Mouse (Mus musculus) embryonic facial prominence, embryonic 15.5 days (tissue): Measurements from ENCODE around the gene Fam3b. TPM values are rescaled to one million over a fixed set of nuclear protein-coding genes. Genes with fewer than 3 reads are reported as not detected.

ENCODE experiments used
- ATAC-seq: fragments of 200-750 bp; cut with Nextera tagmentation; 2 replicates; pipeline ENCODE4 v1.8.0; 2017; ENCODE audit warnings: low read depth, moderate TSS enrichment; ENCODE audit not compliant: insufficient number of reproducible peaks, low FRiP score, low TSS enrichment
- H3K27ac ChIP-seq: fragments of 300-500 bp; sonication (generic); replicated peaks from 2 replicates; pipeline ENCODE4 v1.5.1; 2015; ENCODE audit warnings: mild to moderate bottlenecking, inconsistent platforms
- H3K27me3 ChIP-seq: fragments of 300-500 bp; sonication (generic); 2 replicates; pipeline ENCODE4 v1.6.1; 2015; ENCODE audit warnings: inconsistent platforms
- H3K36me3 ChIP-seq: fragments of 300-500 bp; sonication (generic); 2 replicates; pipeline ENCODE4 v1.6.1; 2015; ENCODE audit warnings: mild to moderate bottlenecking, inconsistent platforms
- H3K4me1 ChIP-seq: fragments of 300-500 bp; sonication (generic); 2 replicates; pipeline ENCODE4 v1.6.1; 2015; ENCODE audit warnings: inconsistent platforms
- H3K4me2 ChIP-seq: fragments of 300-500 bp; sonication (generic); replicated peaks from 2 replicates; pipeline ENCODE4 v1.6.1; 2015; ENCODE audit warnings: mild to moderate bottlenecking, inconsistent platforms
- H3K4me3 ChIP-seq: fragments of 300-500 bp; sonication (generic); replicated peaks from 2 replicates; pipeline ENCODE4 v1.5.1; 2015; ENCODE audit warnings: mild to moderate bottlenecking, inconsistent platforms
- H3K9ac ChIP-seq: fragments of 300-500 bp; sonication (generic); 2 replicates; pipeline ENCODE4 v1.6.1; 2015; ENCODE audit warnings: inconsistent platforms
- H3K9me3 ChIP-seq: fragments of 300-500 bp; sonication (generic); replicated peaks from 2 replicates; pipeline ENCODE4 v1.6.1; 2016; ENCODE audit warnings: inconsistent platforms
- WGBS: fragments of 180-500 bp; shearing (Covaris S2); methylation state at CpG from one replicate; pipeline ENCODE4 v1.1.7; 2015; 5-methylcytosine and 5-hydroxymethylcytosine counted together
- polyA plus RNA-seq: library from polyadenylated mRNA; unstranded; fragments of >200 nt; fragmentation: Nextera tagmentation; extraction: Ambion mirVana; gene quantifications from 2 replicates; pipeline ENCODE4 v1.2.1, GENCODE M21; 2015

The Fam3b gene
- polyA plus RNA-seq, 1 experiment from 2014 or later: 2.1 TPM

GRCm38 (mm10) chr16:97516341-97516740 lies 1.7 kb upstream of the Fam3b start:
- Histone ChIP-seq H3K9me3 (no peaks in the 10 kb centered on the region), H3K9ac (no peak overlapping the region), H3K4me1 (no peaks in the 10 kb centered on the region), H3K36me3 (no peaks in the 10 kb centered on the region), H3K27ac (no peak overlapping the region), H3K4me3 (no peak overlapping the region), H3K4me2 (no peak overlapping the region), H3K27me3 (no peaks in the 10 kb centered on the region; the same call in 1 of the 2 replicates)
- 75% methylated on average over 3 of the region's 3 CpGs for WGBS
- no peak for ATAC-seq

- Histone ChIP-seq H3K27ac (no peak overlapping the region), H3K27me3 (no peaks in the 10 kb centered on the region; the same call in 1 of the 2 replicates), H3K36me3 (no peaks in the 10 kb centered on the region), H3K4me1 (no peaks in the 10 kb centered on the region), H3K4me3 (no peak overlapping the region), H3K4me2 (no peak overlapping the region), H3K9me3 (no peaks in the 10 kb centered on the region), H3K9ac (no peak overlapping the region)
- 81% methylated on average over 12 of the region's 12 CpGs for WGBS
- ATAC-seq: no peak
These were observed 2.3 kb downstream of the Fam3b start for GRCm38 (mm10) chr16:97512347-97512751.

GRCm38 (mm10) chr16:97511495-97511894 lies 3.1 kb downstream of the Fam3b start:
- no peaks in the 10 kb centered on the region for H3K4me1 ChIP-seq
- H3K9me3 ChIP-seq: no peaks in the 10 kb centered on the region
- no peak overlapping the region for H3K9ac ChIP-seq
- no peak overlapping the region for H3K4me3 ChIP-seq
- no peaks in the 10 kb centered on the region for H3K36me3 ChIP-seq
- no peak for ATAC-seq
- H3K27me3 ChIP-seq: no peaks in the 10 kb centered on the region; the same call in 1 of the 2 replicates
- no peak overlapping the region for H3K4me2 ChIP-seq
- no peak overlapping the region for H3K27ac ChIP-seq

GRCm38 (mm10) chr16:97510849-97511248 lies 3.8 kb downstream of the Fam3b start:
- no peaks in the 10 kb centered on the region for H3K9me3 ChIP-seq
- no peak for ATAC-seq
- H3K4me3 ChIP-seq: no peak overlapping the region
- H3K27me3 ChIP-seq: no peaks in the 10 kb centered on the region; the same call in 1 of the 2 replicates
- no peak overlapping the region for H3K27ac ChIP-seq
- no peak overlapping the region for H3K9ac ChIP-seq
- H3K36me3 ChIP-seq: no peaks in the 10 kb centered on the region
- WGBS: 39% methylated on average over 5 of the region's 5 CpGs
- H3K4me1 ChIP-seq: no peaks in the 10 kb centered on the region
- no peak overlapping the region for H3K4me2 ChIP-seq

GRCm38 (mm10) chr16:97507783-97508182 lies 6.8 kb downstream of the Fam3b start:
- H3K27ac ChIP-seq: no peak overlapping the region
- ATAC-seq: no peak
- H3K27me3 ChIP-seq: no peaks in the 10 kb centered on the region; the same call in 1 of the 2 replicates
- H3K36me3 ChIP-seq: no peaks in the 10 kb centered on the region
- H3K9ac ChIP-seq: no peak overlapping the region
- H3K4me1 ChIP-seq: no peaks in the 10 kb centered on the region
- H3K9me3 ChIP-seq: no peaks in the 10 kb centered on the region
- H3K4me3 ChIP-seq: no peak overlapping the region
- no peak overlapping the region for H3K4me2 ChIP-seq

GRCm38 (mm10) chr16:97504793-97505192 lies 9.8 kb downstream of the Fam3b start:
- H3K4me2 ChIP-seq: no peak overlapping the region
- WGBS: 81% methylated on average over 3 of the region's 3 CpGs
- H3K4me1 ChIP-seq: no peaks in the 10 kb centered on the region
- no peak overlapping the region for H3K27ac ChIP-seq
- no peaks in the 10 kb centered on the region for H3K27me3 ChIP-seq
- ATAC-seq: no peak
- no peaks in the 10 kb centered on the region for H3K36me3 ChIP-seq
- no peaks in the 10 kb centered on the region for H3K9me3 ChIP-seq
- no peak overlapping the region for H3K9ac ChIP-seq
- H3K4me3 ChIP-seq: no peak overlapping the region

- WGBS: 78% methylated on average over 3 of the region's 3 CpGs
- no peak for ATAC-seq
- H3K4me1 ChIP-seq: no peaks in the 10 kb centered on the region
- H3K27me3 ChIP-seq: no peaks in the 10 kb centered on the region
- no peak overlapping the region for H3K9ac ChIP-seq
- no peak overlapping the region for H3K27ac ChIP-seq
- H3K9me3 ChIP-seq: no peaks in the 10 kb centered on the region
- no peak overlapping the region for H3K4me2 ChIP-seq
- H3K36me3 ChIP-seq: no peaks in the 10 kb centered on the region
- H3K4me3 ChIP-seq: no peak overlapping the region
These were observed 10.8 kb downstream of the Fam3b start for GRCm38 (mm10) chr16:97503849-97504248.

GRCm38 (mm10) chr16:97500901-97501300 lies 13.7 kb downstream of the Fam3b start:
- no peaks in the 10 kb centered on the region for H3K36me3 ChIP-seq

GRCm38 (mm10) chr16:97499450-97499849 lies 15.2 kb downstream of the Fam3b start:
- 84% methylated on average over 7 of the region's 7 CpGs for WGBS
- Histone ChIP-seq H3K27ac (no peak overlapping the region), H3K4me3 (no peak overlapping the region)

More at GRCm38 (mm10) chr16:97500901-97501300, 13.7 kb downstream of the Fam3b start:
- Histone ChIP-seq H3K4me1 (no peaks in the 10 kb centered on the region), H3K4me3 (no peak overlapping the region), H3K9ac (no peak overlapping the region), H3K9me3 (no peaks in the 10 kb centered on the region), H3K4me2 (no peak overlapping the region), H3K27ac (no peak overlapping the region), H3K27me3 (no peaks in the 10 kb centered on the region)
- WGBS: 84% methylated on average over 7 of the region's 7 CpGs
- no peak for ATAC-seq

GRCm38 (mm10) chr16:97498139-97498538 lies 16.5 kb downstream of the Fam3b start:
- H3K27ac ChIP-seq: no peak overlapping the region
- no peaks in the 10 kb centered on the region for H3K27me3 ChIP-seq
- no peak for ATAC-seq
- H3K9me3 ChIP-seq: no peaks in the 10 kb centered on the region
- WGBS: 93% methylated on average over 3 of the region's 3 CpGs
- no peak overlapping the region for H3K4me3 ChIP-seq
- H3K36me3 ChIP-seq: no peaks in the 10 kb centered on the region
- no peak overlapping the region for H3K4me2 ChIP-seq
- H3K9ac ChIP-seq: no peak overlapping the region
- H3K4me1 ChIP-seq: no peaks in the 10 kb centered on the region

More at GRCm38 (mm10) chr16:97499450-97499849, 15.2 kb downstream of the Fam3b start:
- Histone ChIP-seq H3K4me2 (no peak overlapping the region), H3K4me1 (no peaks in the 10 kb centered on the region), H3K9me3 (no peaks in the 10 kb centered on the region), H3K9ac (no peak overlapping the region), H3K27me3 (no peaks in the 10 kb centered on the region), H3K36me3 (no peaks in the 10 kb centered on the region)
- ATAC-seq: no peak

- H3K4me1 ChIP-seq: no peaks in the 10 kb centered on the region
- no peaks in the 10 kb centered on the region for H3K36me3 ChIP-seq
- no peak overlapping the region for H3K4me2 ChIP-seq
- no peaks in the 10 kb centered on the region for H3K9me3 ChIP-seq
- no peak overlapping the region for H3K4me3 ChIP-seq
- H3K27me3 ChIP-seq: no peaks in the 10 kb centered on the region
- no peak for ATAC-seq
- H3K27ac ChIP-seq: no peak overlapping the region
- 51% methylated on average over 5 of the region's 5 CpGs for WGBS
- H3K9ac ChIP-seq: no peak overlapping the region
These were observed 16.9 kb downstream of the Fam3b start for GRCm38 (mm10) chr16:97497682-97498081.

- WGBS: 52% methylated on average over 3 of the region's 3 CpGs
- no peak for ATAC-seq
- no peaks in the 10 kb centered on the region for H3K27me3 ChIP-seq
These were observed 18.6 kb downstream of the Fam3b start for GRCm38 (mm10) chr16:97496026-97496425.

More at GRCm38 (mm10) chr16:97496026-97496425, 18.6 kb downstream of the Fam3b start:
- Histone ChIP-seq H3K4me1 (no peaks in the 10 kb centered on the region), H3K4me3 (no peak overlapping the region), H3K27ac (no peak overlapping the region), H3K9ac (no peak overlapping the region), H3K9me3 (no peaks in the 10 kb centered on the region), H3K36me3 (no peaks in the 10 kb centered on the region), H3K4me2 (no peak overlapping the region)
